In genomic region chr6:28410053-28410452, GRCm38 (mm10) we compare ENCODE assay signal across 12 mouse cellular contexts. TPM values are rescaled to one million over a fixed set of nuclear protein-coding genes. Genes with fewer than 3 reads are reported as not detected.
DNase-seq lines count a peak whose midpoint lies in the region; ATAC-seq and TF ChIP-seq lines count a peak whose summit lies in the region.
"Had no signal": no experiment of that assay in that cellular context is flagged by ENCODE, and none has a peak within 500 bp of the region (broad histone marks: within the 10 kb centered on the region; RNA-seq: fewer than 3 reads in every experiment).

No protein-coding gene starts in this region.

- no peak overlapping the region for H3K27ac ChIP-seq in lung, embryonic 14.5 days (ENCODE audit: low read depth)
- H3K27ac ChIP-seq in forebrain, embryonic 13.5 days, result no peak overlapping the region
- H3K27ac ChIP-seq: hindbrain, embryonic 10.5 days had no signal

- no peaks in the 10 kb centered on the region for H3K9me3 ChIP-seq in lung, embryonic 14.5 days (ENCODE audit: low read depth, low read length)
- no peaks in the 10 kb centered on the region; the same call in 1 of the 2 replicates for H3K9me3 ChIP-seq in forebrain, embryonic 13.5 days (replicated peaks)

- peak; percentile 59 for DNase-seq in lung, embryonic 14.5 days
- no peak for DNase-seq in lung, adult 2 months
- DNase-seq in heart, adult 8-10 months (ENCODE audit: low spot score), result peak; percentile 61
- DNase-seq in kidney, postnatal 14 days, result peak; percentile 57
- DNase-seq in testis, postnatal 14 days (ENCODE audit: low spot score), result no peak

- no peak for ATAC-seq in lung, embryonic 14.5 days (ENCODE audit: insufficient read depth)
- ATAC-seq in monocyte, adult 5-6 weeks (replicated peaks; ENCODE audit: insufficient number of reproducible peaks, low FRiP score, low TSS enrichment, poor library complexity, severe bottlenecking), result peak; percentile 53; the same call in 1 of the 2 replicates
- ATAC-seq in forebrain, embryonic 13.5 days, result no peak
- ATAC-seq: forebrain, embryonic 16.5 days had no signal

- no peak for TF ChIP-seq CTCF in lung, embryonic 14.5 days (IDR thresholded peaks at IDR 0.05; ENCODE audit: low read depth)
- TF ChIP-seq CTCF in lung, adult 2 months (IDR thresholded peaks at IDR 0.05; ENCODE audit: insufficient read depth, low read length), result no peak

- H3K4me3 ChIP-seq in lung, embryonic 14.5 days (ENCODE audit: low read depth, low read length), result no peak overlapping the region
- H3K4me3 ChIP-seq in lung, adult 2 months (replicated peaks; ENCODE audit: extremely low read depth, low read depth, low read length), result no peak overlapping the region
- no peak overlapping the region for H3K4me3 ChIP-seq in forebrain, embryonic 13.5 days
- H3K4me3 ChIP-seq: hindbrain, embryonic 10.5 days had no signal

- 65% methylated on average over 9 of the region's 9 CpGs for WGBS in lung, embryonic 14.5 days
- 43% methylated on average over 9 of the region's 9 CpGs for WGBS in lung, adult 2 months
- WGBS in forebrain, embryonic 13.5 days, result 90% methylated on average over 9 of the region's 9 CpGs

- no peak overlapping the region for H3K9ac ChIP-seq in lung, embryonic 14.5 days
- H3K9ac ChIP-seq in forebrain, embryonic 13.5 days, result no peak overlapping the region

- H3K27me3 ChIP-seq in lung, embryonic 14.5 days (ENCODE audit: insufficient read depth, low read length), result no peaks in the 10 kb centered on the region
- no peaks in the 10 kb centered on the region for H3K27me3 ChIP-seq in forebrain, embryonic 13.5 days

- H3K4me2 ChIP-seq in lung, embryonic 14.5 days, result no peak overlapping the region
- H3K4me2 ChIP-seq in forebrain, embryonic 13.5 days, result no peak overlapping the region

- no peaks in the 10 kb centered on the region for H3K4me1 ChIP-seq in lung, embryonic 14.5 days (ENCODE audit: insufficient read depth)
- H3K4me1 ChIP-seq in lung, adult 2 months (ENCODE audit: control insufficient read depth, insufficient read depth, low read length), result no peaks in the 10 kb centered on the region
- H3K4me1 ChIP-seq in forebrain, embryonic 13.5 days, result no peaks in the 10 kb centered on the region
- H3K4me1 ChIP-seq: hindbrain, embryonic 10.5 days had no signal

- TF ChIP-seq POLR2A in lung, adult 2 months (IDR thresholded peaks at IDR 0.05; ENCODE audit: borderline replicate concordance, extremely low read depth, low read depth, low read length), result no peak

- H3K36me3 ChIP-seq in lung, embryonic 14.5 days (ENCODE audit: insufficient read depth), result 0 out of 2 replicates have a peak, but pooled peaks cover 1% of the 10 kb centered on the region
- H3K36me3 ChIP-seq in forebrain, embryonic 13.5 days (ENCODE audit: poor library complexity, severe bottlenecking), result peaks cover 17% of the 10 kb centered on the region

RNA-seq across cellular contexts. Expression of gene Zfp800, which starts 12.2 kb away (rescaled TPM):
- 19.8 and 21.9 TPM in 2 replicates for polyA plus RNA-seq in lung, embryonic 14.5 days (2014; fragmentation: Nextera tagmentation; extraction: Ambion mirVana)
- polyA plus RNA-seq in lung, adult 2 months (2012; rRNA removed), result 3.0 and 4.4 TPM in 2 replicates
- 10 to 100 TPM in 1 of 4 experiments, 1 to 10 TPM in 3; 7.7 to 11.9 (median 8.3) TPM for total RNA-seq in heart, adult 8-10 months (2022)
- 56.7 to 59.9 TPM (median 59.8 TPM) in 3 replicates for total RNA-seq in monocyte, adult 5-6 weeks (2017)
- 26.5 and 27.5 TPM in 2 replicates for polyA plus RNA-seq in forebrain, embryonic 13.5 days (2015; fragmentation: Nextera tagmentation; extraction: Ambion mirVana)

RNA-seq across cellular contexts. Expression of gene Arf5, which starts 13.3 kb away (rescaled TPM):
- polyA plus RNA-seq in lung, embryonic 14.5 days (2014; fragmentation: Nextera tagmentation; extraction: Ambion mirVana), result 349 and 376 TPM in 2 replicates
- polyA plus RNA-seq in lung, adult 2 months (2012; rRNA removed), result 377 and 390 TPM in 2 replicates
- total RNA-seq in heart, adult 8-10 months (2022), result 100 to 1,000 TPM; 135 to 166 (median 152) TPM
- 29.5 to 45.0 TPM (median 41.6 TPM) in 3 replicates for total RNA-seq in monocyte, adult 5-6 weeks (2017)
- 348 and 361 TPM in 2 replicates for polyA plus RNA-seq in forebrain, embryonic 13.5 days (2015; fragmentation: Nextera tagmentation; extraction: Ambion mirVana)

RNA-seq across cellular contexts. Expression of gene Fscn3, which starts 17.5 kb away (rescaled TPM):
- polyA plus RNA-seq in lung, embryonic 14.5 days (2014; fragmentation: Nextera tagmentation; extraction: Ambion mirVana), result not detected in 2 replicates
- polyA plus RNA-seq in lung, adult 2 months (2012; rRNA removed), result 0.09 TPM in 1 of 2 replicates, not detected in the other
- total RNA-seq in heart, adult 8-10 months (2022), result not detected
- total RNA-seq in monocyte, adult 5-6 weeks (2017), result not detected in 3 replicates
- polyA plus RNA-seq in forebrain, embryonic 13.5 days (2015; fragmentation: Nextera tagmentation; extraction: Ambion mirVana), result 0.09 TPM in 1 of 2 replicates, not detected in the other
- total RNA-seq: layer of hippocampus, postnatal 14 days had no signal
- polyA plus RNA-seq: forebrain, embryonic 16.5 days; hindbrain, embryonic 10.5 days; neural tube, embryonic 14.5 days had no signal

RNA-seq across cellular contexts. Expression of gene Gcc1, which starts 18.1 kb away (rescaled TPM):
- polyA plus RNA-seq in lung, embryonic 14.5 days (2014; fragmentation: Nextera tagmentation; extraction: Ambion mirVana), result 7.1 and 7.3 TPM in 2 replicates
- 8.0 and 9.3 TPM in 2 replicates for polyA plus RNA-seq in lung, adult 2 months (2012; rRNA removed)
- 10 to 100 TPM in 1 of 4 experiments, 1 to 10 TPM in 3; 7.7 to 12.3 (median 8.9) TPM for total RNA-seq in heart, adult 8-10 months (2022)
- 19.5 to 31.0 TPM (median 23.3 TPM) in 3 replicates for total RNA-seq in monocyte, adult 5-6 weeks (2017)
- 11.4 and 12.9 TPM in 2 replicates for polyA plus RNA-seq in forebrain, embryonic 13.5 days (2015; fragmentation: Nextera tagmentation; extraction: Ambion mirVana)

RNA-seq across cellular contexts. Expression of gene Pax4, which starts 39.1 kb away (rescaled TPM):
- polyA plus RNA-seq in lung, embryonic 14.5 days (2014; fragmentation: Nextera tagmentation; extraction: Ambion mirVana), result not detected in 2 replicates
- polyA plus RNA-seq in lung, adult 2 months (2012; rRNA removed), result not detected in 2 replicates
- total RNA-seq in heart, adult 8-10 months (2022), result not detected
- not detected in 3 replicates for total RNA-seq in monocyte, adult 5-6 weeks (2017)
- polyA plus RNA-seq in forebrain, embryonic 13.5 days (2015; fragmentation: Nextera tagmentation; extraction: Ambion mirVana), result not detected in 2 replicates
- total RNA-seq: layer of hippocampus, postnatal 14 days had no signal
- polyA plus RNA-seq: hindbrain, embryonic 10.5 days; lung, embryonic 16.5 days; neural tube, embryonic 14.5 days had no signal

Comparison
In these comparisons a context has a peak if more than half of its experiments do, and no peak if none do; other contexts are left out.
1. DNase-seq: peak in lung, embryonic 14.5 days (single experiment), heart, adult 8-10 months (single experiment) and kidney, postnatal 14 days (single experiment); none in lung, adult 2 months (single experiment) and testis, postnatal 14 days (single experiment).